Mouse (Mus musculus): ENCODE results near the gene Kremen2.

DNA sequence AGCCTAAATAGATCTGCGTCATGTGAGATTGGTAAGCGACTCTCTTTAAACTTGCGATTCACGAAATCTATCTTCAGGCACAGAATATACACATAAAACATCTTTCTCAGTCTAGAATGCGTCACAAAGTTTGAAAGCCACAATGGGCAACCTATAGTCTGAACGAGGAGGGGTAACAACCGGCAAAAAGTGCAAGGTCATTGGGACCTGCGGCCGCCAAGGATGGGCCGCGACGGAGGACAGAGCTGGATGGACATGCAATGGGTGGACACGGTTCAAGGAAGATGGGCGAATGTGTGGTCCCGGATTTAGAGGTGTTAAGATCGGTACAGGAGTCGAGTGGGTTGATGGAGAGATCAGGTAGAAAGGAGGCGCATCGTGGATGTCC is 25.3 kb upstream of the Kremen2 start:
- TF ChIP-seq CTCF (IDR thresholded peaks at IDR 0.05; ENCODE audit: low read depth), result no peak
- TF ChIP-seq EP300 (IDR thresholded peaks at IDR 0.05; ENCODE audit: low read depth), result no peak
